Mouse (Mus musculus) liver, adult 2 months (tissue): Measurements from ENCODE around the gene Hyal2. TPM values are rescaled to one million over a fixed set of nuclear protein-coding genes. Genes with fewer than 3 reads are reported as not detected.

Source experiments
- DNase-seq: peaks from one replicate; pipeline ENCODE4 v3.0.0-alpha.2; 2011; ENCODE audit warnings: low read depth, low spot score; ENCODE audit errors: extremely low read depth
- H3K27ac ChIP-seq: fragments of 200-500 bp; replicated peaks from 2 replicates; pipeline ENCODE4 v1.5.1; 2012; ENCODE audit warnings: low read depth, mild to moderate bottlenecking, control low read depth, inconsistent platforms, low read length; ENCODE audit not compliant: insufficient read depth
- H3K27me3 ChIP-seq: fragments of 200-500 bp; 2 replicates; pipeline ENCODE4 v1.6.1; 2012; ENCODE audit warnings: mild to moderate bottlenecking, moderate library complexity, low read length, inconsistent platforms; ENCODE audit not compliant: control insufficient read depth, insufficient read depth
- H3K36me3 ChIP-seq: fragments of 200-500 bp; 2 replicates; pipeline ENCODE4 v1.6.1; 2012; ENCODE audit warnings: low read length, inconsistent platforms; ENCODE audit not compliant: control insufficient read depth, insufficient read depth
- H3K4me1 ChIP-seq: fragments of 200-500 bp; 2 replicates; pipeline ENCODE4 v1.6.1; 2011; ENCODE audit warnings: low read length; ENCODE audit not compliant: control insufficient read depth, insufficient read depth
- H3K4me3 ChIP-seq: fragments of 200-500 bp; 2 replicates; pipeline ENCODE4 v1.5.1; 2011; ENCODE audit warnings: low read depth, mild to moderate bottlenecking, control low read depth, low read length, moderate library complexity; ENCODE audit not compliant: insufficient read depth
- H3K79me2 ChIP-seq: fragments of 200-500 bp; 2 replicates; pipeline ENCODE4 v1.6.1; 2012; ENCODE audit warnings: inconsistent platforms, mild to moderate bottlenecking, low read length, moderate library complexity; ENCODE audit not compliant: control insufficient read depth, insufficient read depth
- H3K9ac ChIP-seq: fragments of 200-500 bp; 2 replicates; pipeline ENCODE4 v1.6.1; 2012; ENCODE audit warnings: low read depth, mild to moderate bottlenecking, control low read depth, inconsistent platforms, low read length
- CTCF ChIP-seq: fragments of 200-500 bp; IDR thresholded peaks from 2 replicates; pipeline ENCODE4 v1.5.1; 2011; ENCODE audit warnings: low read depth, low read length, control low read depth
- POLR2A ChIP-seq: fragments of 200-500 bp; IDR thresholded peaks from 2 replicates; pipeline ENCODE4 v1.6.1; 2011; ENCODE audit warnings: low read length, control low read depth; ENCODE audit not compliant: insufficient read depth; ENCODE audit errors: extremely low read depth
- WGBS: fragments of 180-500 bp; shearing (Covaris S2); methylation state at CpG from one replicate; pipeline ENCODE4 v1.1.7; 2018; 5-methylcytosine and 5-hydroxymethylcytosine counted together
- polyA plus RNA-seq: library from polyadenylated mRNA; depleted of rRNA; stranded (reverse); fragments of >200 nt; gene quantifications from 2 replicates; pipeline ENCODE4 v1.2.3, GENCODE M21; 2012
- total RNA-seq: library from RNA; depleted of rRNA; stranded (reverse); fragments of >200 nt; gene quantifications from 2 replicates; pipeline ENCODE4 v1.2.3, GENCODE M21; 2014

The Hyal2 gene
- total and polyA plus RNA-seq, 2 experiments, result 38.4 to 64.1 TPM

GRCm38 (mm10) chr9:107551890-107552355 lies 15.8 kb upstream of the Hyal2 start:
- peaks cover 17% of the 10 kb centered on the region for H3K4me1 ChIP-seq

GRCm38 (mm10) chr9:107552690-107553393 lies 14.9 kb upstream of the Hyal2 start:
- peaks cover 9% of the 10 kb centered on the region for H3K36me3 ChIP-seq

More at GRCm38 (mm10) chr9:107551890-107552355, 15.8 kb upstream of the Hyal2 start:
- 56% methylated on average over 8 of the region's 8 CpGs for WGBS
- peak overlapping the region; percentile 59 for H3K9ac ChIP-seq
- peak overlapping the region; percentile 58; the same call in 1 of the 2 replicates for H3K4me3 ChIP-seq
- no peaks in the 10 kb centered on the region for H3K36me3 ChIP-seq
- DNase-seq, result no peak
- TF ChIP-seq CTCF (no peak), POLR2A (no peak)
- no peak overlapping the region for H3K27ac ChIP-seq
- H3K27me3 ChIP-seq, result no peaks in the 10 kb centered on the region
- H3K79me2 ChIP-seq, result no peaks in the 10 kb centered on the region; the same call in 1 of the 2 replicates

GRCm38 (mm10) chr9:107553541-107554318 lies 14.0 kb upstream of the Hyal2 start:
- H3K79me2 ChIP-seq, result no peaks in the 10 kb centered on the region; the same call in 1 of the 2 replicates
- H3K4me1 ChIP-seq, result peaks cover 17% of the 10 kb centered on the region
- WGBS, result 14% methylated on average over 37 of the region's 37 CpGs
- no peak for DNase-seq
- H3K27me3 ChIP-seq, result no peaks in the 10 kb centered on the region
- peak overlapping the region; percentile 20 for H3K27ac ChIP-seq
- peak overlapping the region; percentile 74 for H3K9ac ChIP-seq
- H3K36me3 ChIP-seq, result peaks cover 16% of the 10 kb centered on the region
- TF ChIP-seq POLR2A, result no peak
- TF ChIP-seq CTCF, result no peak
- peak overlapping the region; percentile 62 for H3K4me3 ChIP-seq

More at GRCm38 (mm10) chr9:107552690-107553393, 14.9 kb upstream of the Hyal2 start:
- peaks cover 17% of the 10 kb centered on the region for H3K4me1 ChIP-seq
- no peak overlapping the region for H3K4me3 ChIP-seq
- H3K27ac ChIP-seq, result no peak overlapping the region
- no peaks in the 10 kb centered on the region; the same call in 1 of the 2 replicates for H3K79me2 ChIP-seq
- H3K27me3 ChIP-seq, result no peaks in the 10 kb centered on the region
- H3K9ac ChIP-seq, result no peak overlapping the region
- TF ChIP-seq POLR2A (no peak), CTCF (no peak)
- 71% methylated on average over 5 of the region's 5 CpGs for WGBS
- DNase-seq, result no peak

DNA sequence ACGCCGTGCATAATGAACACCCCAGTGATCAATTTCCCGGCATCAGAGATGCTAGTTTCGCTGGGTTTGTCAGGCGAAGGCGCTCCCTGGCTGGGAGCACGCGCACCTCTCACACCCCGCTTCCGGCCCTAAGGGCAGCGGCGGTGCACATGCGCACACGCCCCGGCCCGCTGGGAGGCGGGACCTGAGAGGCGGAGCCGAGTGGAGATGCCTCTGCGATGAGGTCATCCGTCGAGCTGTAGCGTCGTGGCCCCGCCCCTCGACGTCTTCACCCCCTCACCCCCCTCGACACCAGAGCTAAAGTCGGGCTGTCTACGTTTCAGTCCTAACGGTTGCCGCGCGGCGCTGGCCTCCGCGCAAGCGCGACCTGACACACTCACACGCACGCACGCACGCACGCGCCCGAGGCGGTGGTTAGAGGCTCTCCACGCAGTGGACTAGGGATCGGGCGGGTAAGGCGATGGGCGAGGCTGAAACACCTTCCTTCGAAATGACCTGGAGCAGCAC lies 13.4 kb upstream of the Hyal2 start:
- Histone ChIP-seq H3K4me1 (peaks cover 17% of the 10 kb centered on the region), H3K9ac (peak overlapping the region; percentile 74), H3K27me3 (no peaks in the 10 kb centered on the region), H3K27ac (peak overlapping the region; percentile 62), H3K79me2 (no peaks in the 10 kb centered on the region; the same call in 1 of the 2 replicates), H3K4me3 (peak overlapping the region; percentile 62), H3K36me3 (peaks cover 22% of the 10 kb centered on the region)
- under 1% methylated on average over 53 of the region's 53 CpGs for WGBS
- peak; percentile 91 for DNase-seq
- TF ChIP-seq CTCF, result no peak
- peak; percentile 83 for TF ChIP-seq POLR2A

- no peak for TF ChIP-seq POLR2A
- TF ChIP-seq CTCF, result no peak
- H3K9ac ChIP-seq, result peak overlapping the region; percentile 68
- H3K4me3 ChIP-seq, result peak overlapping the region; percentile 56
- under 1% methylated on average over 23 of the region's 23 CpGs for WGBS
- H3K79me2 ChIP-seq, result no peaks in the 10 kb centered on the region; the same call in 1 of the 2 replicates
- H3K4me1 ChIP-seq, result peaks cover 17% of the 10 kb centered on the region
- H3K27me3 ChIP-seq, result no peaks in the 10 kb centered on the region
- peak overlapping the region; percentile 62 for H3K27ac ChIP-seq
- H3K36me3 ChIP-seq, result peaks cover 25% of the 10 kb centered on the region
- DNase-seq, result no peak
Observed at GRCm38 (mm10) chr9:107555031-107555457, 12.7 kb upstream of the Hyal2 start.
